Mouse (Mus musculus) myocyte (in vitro differentiated cells): Measurements from ENCODE around the gene Gm13088.
"Not testable (repeated sequence)": the region's sequence is repeated elsewhere in the genome, so short reads cannot be mapped to it uniquely, and the experiment has no call there.

Source experiments
- CEBPB ChIP-seq: IDR thresholded peaks from 2 replicates; pipeline ENCODE4 v1.6.1; 2011; ENCODE audit warnings: mild to moderate bottlenecking, moderate library complexity; ENCODE audit not compliant: poor library complexity, insufficient read depth, severe bottlenecking
- MYOG ChIP-seq, 3 experiments: IDR thresholded peaks; one replicate each; pipeline ENCODE4 v1.6.1; 2011; ENCODE audit warnings: control low read depth in 2 of 3, low read depth in 2 of 3, mild to moderate bottlenecking in 2 of 3; ENCODE audit not compliant: insufficient read length in 2 of 3, control insufficient read depth in 1 of 3, insufficient read depth in 1 of 3
- POLR2A ChIP-seq: IDR thresholded peaks from one replicate; pipeline ENCODE4 v1.6.1; 2011; ENCODE audit warnings: low read depth, mild to moderate bottlenecking, control low read depth, moderate library complexity; ENCODE audit not compliant: insufficient read length
- REST ChIP-seq: IDR thresholded peaks from one replicate; pipeline ENCODE4 v1.6.1; 2011; ENCODE audit warnings: mild to moderate bottlenecking, control low read depth, moderate library complexity; ENCODE audit not compliant: insufficient read depth, insufficient read length
- TCF3 ChIP-seq: IDR thresholded peaks from one replicate; pipeline ENCODE4 v1.6.1; 2011; ENCODE audit warnings: low read depth, control low read depth; ENCODE audit not compliant: insufficient read length
- USF1 ChIP-seq: IDR thresholded peaks from one replicate; pipeline ENCODE4 v1.6.1; 2011; ENCODE audit warnings: low read depth, mild to moderate bottlenecking, control low read depth, moderate library complexity

DNA sequence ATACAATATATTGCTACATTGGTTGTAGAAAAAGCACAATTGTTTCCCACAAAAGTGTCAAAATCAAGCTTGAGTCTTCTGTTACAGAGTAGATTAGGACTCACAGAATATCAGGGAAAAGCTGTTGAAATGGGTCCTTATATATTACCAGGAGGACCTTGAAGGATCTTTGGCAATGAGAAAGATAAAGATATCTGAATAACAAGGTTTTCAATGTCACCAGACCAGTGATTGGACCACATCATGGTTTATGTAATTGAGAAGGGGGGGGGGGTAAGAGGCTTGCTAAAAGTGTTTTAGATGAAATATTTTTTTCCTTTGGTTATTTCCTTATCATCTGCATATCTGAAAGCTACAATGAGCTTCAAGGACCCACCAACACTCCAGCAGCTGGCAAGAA, 42.3 kb downstream of the Gm13088 start, which contains the start of gene Gm13083:
- TF ChIP-seq POLR2A; USF1; REST; MYOG (IDR thresholded peaks at IDR 0.05; ENCODE audit: control insufficient read depth in 1 of 3, insufficient read depth in 1 of 3, insufficient read length in 2 of 3, low read depth in 2 of 3); TCF3; CEBPB: not testable (repeated sequence)
